Mouse (Mus musculus) A20 (cell line): ENCODE results near the gene Dusp22.

Source experiments
- DNase-seq: peaks from one replicate; pipeline ENCODE4 v3.0.0-alpha.2; 2011; ENCODE audit warnings: low read depth, low spot score

Gene Dusp22

GRCm38 (mm10) chr13:30659613-30660505 is at the start of gene Dusp22:
Dusp22 (plus strand) TSS chr13:30659999.
- DNase-seq, result peak; percentile 95

GRCm38 (mm10) chr13:30612079-30612794 is 47.6 kb upstream of the Dusp22 start:
- DNase-seq, result no peak

- DNase-seq, result no peak
Measured at GRCm38 (mm10) chr13:30619684-30620083, 40.1 kb upstream of the Dusp22 start.

GRCm38 (mm10) chr13:30628195-30629048 is 31.4 kb upstream of the Dusp22 start:
- DNase-seq, result no peak

GRCm38 (mm10) chr13:30629794-30630410 is 29.9 kb upstream of the Dusp22 start:
- no peak for DNase-seq

- DNase-seq, result peak; percentile 87
Measured at GRCm38 (mm10) chr13:30632998-30633397, 26.8 kb upstream of the Dusp22 start.

- DNase-seq, result peak; percentile 61
Measured at GRCm38 (mm10) chr13:30636453-30636852, 23.3 kb upstream of the Dusp22 start.

GRCm38 (mm10) chr13:30638378-30639115 is 21.3 kb upstream of the Dusp22 start:
- DNase-seq, result no peak

- no peak for DNase-seq
Measured at GRCm38 (mm10) chr13:30642053-30642452, 17.7 kb upstream of the Dusp22 start.

- DNase-seq, result no peak
Measured at GRCm38 (mm10) chr13:30648461-30648860, 11.3 kb upstream of the Dusp22 start.

- no peak for DNase-seq
Measured at GRCm38 (mm10) chr13:30649197-30649596, 10.6 kb upstream of the Dusp22 start.

GRCm38 (mm10) chr13:30650684-30651083 is 9.1 kb upstream of the Dusp22 start:
- no peak for DNase-seq

- peak; percentile 82 for DNase-seq
Measured at GRCm38 (mm10) chr13:30653051-30653450, 6.7 kb upstream of the Dusp22 start.

- DNase-seq, result no peak
Measured at GRCm38 (mm10) chr13:30654463-30654862, 5.3 kb upstream of the Dusp22 start.

GRCm38 (mm10) chr13:30656909-30657308 is 2.9 kb upstream of the Dusp22 start:
- no peak for DNase-seq

GRCm38 (mm10) chr13:30657779-30658178 is 2.0 kb upstream of the Dusp22 start:
- DNase-seq, result no peak

GRCm38 (mm10) chr13:30658201-30658996 is 1.4 kb upstream of the Dusp22 start:
- DNase-seq, result no peak

- DNase-seq, result no peak
Measured at GRCm38 (mm10) chr13:30665261-30665660, 5.5 kb downstream of the Dusp22 start.

- no peak for DNase-seq
Measured at GRCm38 (mm10) chr13:30666537-30666936, 6.7 kb downstream of the Dusp22 start.

- DNase-seq, result no peak
Measured at GRCm38 (mm10) chr13:30668301-30668700, 8.5 kb downstream of the Dusp22 start.
